Comparison of ENCODE assay signal across 16 mouse cellular contexts in the genomic region with DNA sequence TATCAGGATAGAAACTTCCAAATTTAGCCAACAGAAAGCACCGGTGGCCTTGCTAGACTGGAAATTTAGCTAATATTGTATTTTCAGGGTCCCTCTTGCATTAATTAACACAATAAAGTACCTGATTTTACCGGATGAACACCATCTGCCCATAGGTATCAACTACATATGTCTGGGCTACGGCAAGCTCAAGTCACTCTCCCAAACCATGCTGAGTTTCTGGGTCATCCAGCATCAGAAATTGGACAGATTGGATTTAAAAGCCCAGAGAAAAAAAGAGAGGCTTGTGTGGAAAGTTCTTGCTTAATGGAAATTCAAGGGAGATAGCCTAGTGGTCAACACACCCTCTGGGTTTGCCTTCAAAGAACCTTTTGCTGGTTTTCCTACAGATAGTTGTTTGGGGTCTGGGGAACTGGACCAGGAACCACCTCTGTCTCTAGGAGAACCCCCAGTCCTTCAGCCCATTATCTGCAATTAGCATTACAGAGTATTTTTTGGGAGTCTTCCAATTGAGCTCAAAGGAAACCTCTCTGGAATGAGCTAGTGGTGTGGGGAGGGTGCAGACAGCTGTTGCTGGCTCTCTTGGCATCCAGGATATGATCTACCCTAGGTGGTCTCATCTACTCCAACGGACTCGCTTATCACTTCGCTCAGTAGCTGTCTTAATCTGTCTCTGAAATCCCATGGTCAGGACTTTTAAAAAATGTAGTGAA.
DNase-seq lines count a peak whose midpoint lies in the region; ATAC-seq and TF ChIP-seq lines count a peak whose summit lies in the region.
"Had no signal": no experiment of that assay in that cellular context is flagged by ENCODE, and none has a peak within 500 bp of the region (broad histone marks: within the 10 kb centered on the region; RNA-seq: fewer than 3 reads in every experiment).

No protein-coding gene starts in this region.

- no peak for TF ChIP-seq CTCF in heart, postnatal 0 days (IDR thresholded peaks at IDR 0.05; ENCODE audit: low read depth)
- TF ChIP-seq CTCF in midbrain, postnatal 0 days (IDR thresholded peaks at IDR 0.05): no peak

- H3K27ac ChIP-seq in heart, postnatal 0 days (ENCODE audit: low read depth): peak overlapping the region; percentile 34; the same call in 1 of the 2 replicates
- H3K27ac ChIP-seq in heart, embryonic 11.5 days (ENCODE audit: low read depth, low read length): no peak overlapping the region
- no peak overlapping the region for H3K27ac ChIP-seq in midbrain, postnatal 0 days (ENCODE audit: low read depth, low read length)
- H3K27ac ChIP-seq in midbrain, embryonic 10.5 days (replicated peaks): no peak overlapping the region
- no peak overlapping the region for H3K27ac ChIP-seq in stomach, embryonic 16.5 days (ENCODE audit: low read length)
- H3K27ac ChIP-seq: embryonic facial prominence, embryonic 15.5 days; forebrain, embryonic 13.5 days; layer of hippocampus, adult 2 months; limb, embryonic 12.5 days; liver, embryonic 14.5 days had no signal

- TF ChIP-seq EP300 in heart, postnatal 0 days (IDR thresholded peaks at IDR 0.05; ENCODE audit: low read depth): 0 out of 2 replicates have a peak, but pooled peaks have one; percentile 29

- WGBS in heart, postnatal 0 days: 53% methylated on average over 6 of the region's 6 CpGs
- WGBS in heart, embryonic 11.5 days (ENCODE audit: insufficient replicate concordance): 74% methylated on average over 6 of the region's 6 CpGs
- 80% methylated on average over 6 of the region's 6 CpGs for WGBS in midbrain, postnatal 0 days
- WGBS in midbrain, embryonic 10.5 days: 95% methylated on average over 6 of the region's 6 CpGs
- 80% methylated on average over 6 of the region's 6 CpGs for WGBS in stomach, embryonic 16.5 days

- peak; percentile 11 for DNase-seq in cerebellum, adult 11-12 months
- DNase-seq in cerebellum, adult 8-10 months: no peak
- DNase-seq in heart, postnatal 0 days (ENCODE audit: low spot score): peak; percentile 63
- DNase-seq in midbrain, postnatal 0 days (ENCODE audit: low spot score): peak; percentile 40
- no peak for DNase-seq in midbrain, embryonic 10.5 days (ENCODE audit: low spot score)
- no peak for DNase-seq in thymus, adult 18-20 months
- DNase-seq: kidney, adult 9 months; thymus, postnatal 25 days had no signal

- H3K9ac ChIP-seq in heart, postnatal 0 days (replicated peaks; ENCODE audit: low read depth, low read length): no peak overlapping the region
- H3K9ac ChIP-seq in heart, embryonic 11.5 days (ENCODE audit: low read depth, low read length): no peak overlapping the region
- no peak overlapping the region for H3K9ac ChIP-seq in midbrain, postnatal 0 days (replicated peaks; ENCODE audit: low read length, poor library complexity, severe bottlenecking)
- H3K9ac ChIP-seq in stomach, embryonic 16.5 days (ENCODE audit: low read length): no peak overlapping the region
- H3K9ac ChIP-seq: embryonic facial prominence, embryonic 15.5 days; forebrain, embryonic 13.5 days; limb, embryonic 12.5 days; liver, embryonic 14.5 days had no signal

- H3K36me3 ChIP-seq in heart, postnatal 0 days (replicated peaks; ENCODE audit: control insufficient read depth, insufficient read depth, low read length): peaks cover 49% of the 10 kb centered on the region
- H3K36me3 ChIP-seq in heart, embryonic 11.5 days (ENCODE audit: control insufficient read depth, insufficient read depth, low read length): peaks cover 14% of the 10 kb centered on the region
- peaks cover 17% of the 10 kb centered on the region for H3K36me3 ChIP-seq in midbrain, postnatal 0 days (ENCODE audit: insufficient read depth, low read length)
- H3K36me3 ChIP-seq in midbrain, embryonic 10.5 days: peaks cover 64% of the 10 kb centered on the region
- H3K36me3 ChIP-seq in stomach, embryonic 16.5 days (ENCODE audit: control insufficient read depth, insufficient read depth, low read length): peaks cover 17% of the 10 kb centered on the region

- 0 out of 2 replicates have a peak overlapping the region, but pooled peaks have one; percentile 33 for H3K4me2 ChIP-seq in heart, postnatal 0 days (ENCODE audit: low read depth, low read length)
- H3K4me2 ChIP-seq in heart, embryonic 11.5 days: no peak overlapping the region
- H3K4me2 ChIP-seq in midbrain, postnatal 0 days (ENCODE audit: low read depth, low read length, poor library complexity, severe bottlenecking): no peak overlapping the region
- no peak overlapping the region for H3K4me2 ChIP-seq in stomach, embryonic 16.5 days (ENCODE audit: low read depth, low read length)
- H3K4me2 ChIP-seq: embryonic facial prominence, embryonic 15.5 days; forebrain, embryonic 13.5 days; limb, embryonic 12.5 days had no signal

- peak; percentile 64; the same call in 1 of the 2 replicates for ATAC-seq in heart, postnatal 0 days (ENCODE audit: insufficient read depth, low read depth)
- no peak for ATAC-seq in heart, embryonic 11.5 days (replicated peaks; ENCODE audit: insufficient number of reproducible peaks, low FRiP score, low TSS enrichment)
- no peak for ATAC-seq in midbrain, postnatal 0 days (ENCODE audit: low FRiP score)
- ATAC-seq in stomach, embryonic 16.5 days (ENCODE audit: insufficient read depth, low FRiP score): peak; percentile 29; the same call in 1 of the 2 replicates
- ATAC-seq: forebrain, embryonic 13.5 days; Patski had no signal

- no peak overlapping the region for H3K4me3 ChIP-seq in heart, postnatal 0 days (ENCODE audit: low read depth, low read length)
- no peak overlapping the region for H3K4me3 ChIP-seq in heart, embryonic 11.5 days (ENCODE audit: low read depth, low read length)
- H3K4me3 ChIP-seq in midbrain, postnatal 0 days (ENCODE audit: low read depth, low read length): no peak overlapping the region
- no peak overlapping the region for H3K4me3 ChIP-seq in midbrain, embryonic 10.5 days
- H3K4me3 ChIP-seq in stomach, embryonic 16.5 days (replicated peaks; ENCODE audit: low read length): no peak overlapping the region
- H3K4me3 ChIP-seq: embryonic facial prominence, embryonic 15.5 days; forebrain, embryonic 13.5 days; layer of hippocampus, adult 2 months; limb, embryonic 12.5 days had no signal

- H3K9me3 ChIP-seq in heart, postnatal 0 days (replicated peaks; ENCODE audit: control insufficient read depth, low read length): no peaks in the 10 kb centered on the region
- H3K9me3 ChIP-seq in heart, embryonic 11.5 days (replicated peaks; ENCODE audit: control insufficient read depth, low read length): no peaks in the 10 kb centered on the region
- no peaks in the 10 kb centered on the region for H3K9me3 ChIP-seq in midbrain, postnatal 0 days (ENCODE audit: low read length)
- H3K9me3 ChIP-seq in midbrain, embryonic 10.5 days (replicated peaks): no peaks in the 10 kb centered on the region
- no peaks in the 10 kb centered on the region for H3K9me3 ChIP-seq in stomach, embryonic 16.5 days (replicated peaks; ENCODE audit: control insufficient read depth, low read length)
- H3K9me3 ChIP-seq: embryonic facial prominence, embryonic 15.5 days; forebrain, embryonic 13.5 days; limb, embryonic 12.5 days had no signal

- no peaks in the 10 kb centered on the region for H3K27me3 ChIP-seq in heart, postnatal 0 days (ENCODE audit: control insufficient read depth, insufficient read depth, low read length)
- no peaks in the 10 kb centered on the region for H3K27me3 ChIP-seq in heart, embryonic 11.5 days (ENCODE audit: control insufficient read depth, insufficient read depth, low read length)
- H3K27me3 ChIP-seq in midbrain, postnatal 0 days (ENCODE audit: insufficient read depth, low read length): no peaks in the 10 kb centered on the region
- H3K27me3 ChIP-seq in midbrain, embryonic 10.5 days (ENCODE audit: low read depth, poor library complexity, severe bottlenecking): peaks cover 48% of the 10 kb centered on the region
- H3K27me3 ChIP-seq in stomach, embryonic 16.5 days (ENCODE audit: control insufficient read depth, insufficient read depth, low read length): no peaks in the 10 kb centered on the region
- H3K27me3 ChIP-seq: embryonic facial prominence, embryonic 15.5 days; forebrain, embryonic 13.5 days; limb, embryonic 12.5 days; Patski had no signal

- peaks cover 18% of the 10 kb centered on the region for H3K4me1 ChIP-seq in heart, postnatal 0 days (ENCODE audit: control insufficient read depth, insufficient read depth)
- no peaks in the 10 kb centered on the region for H3K4me1 ChIP-seq in heart, embryonic 11.5 days (ENCODE audit: control insufficient read depth, insufficient read depth, low read length)
- no peaks in the 10 kb centered on the region for H3K4me1 ChIP-seq in midbrain, postnatal 0 days (ENCODE audit: insufficient read depth, low read length)
- H3K4me1 ChIP-seq in midbrain, embryonic 10.5 days: peaks cover 8% of the 10 kb centered on the region
- H3K4me1 ChIP-seq in stomach, embryonic 16.5 days (ENCODE audit: control insufficient read depth, insufficient read depth, low read length): no peaks in the 10 kb centered on the region
- H3K4me1 ChIP-seq: embryonic facial prominence, embryonic 15.5 days; limb, embryonic 12.5 days had no signal

Comparison
In these comparisons a context has a peak if more than half of its experiments do, and no peak if none do; other contexts are left out.
1. DNase-seq: peak in cerebellum, adult 11-12 months (single experiment), heart, postnatal 0 days (single experiment) and midbrain, postnatal 0 days (single experiment); none in cerebellum, adult 8-10 months (single experiment), midbrain, embryonic 10.5 days (single experiment) and thymus, adult 18-20 months (0 of 2).
2. ATAC-seq: peak in heart, postnatal 0 days (single experiment) and stomach, embryonic 16.5 days (single experiment); none in heart, embryonic 11.5 days (single experiment) and midbrain, postnatal 0 days (single experiment).